Mouse (Mus musculus): ENCODE results near the gene Pagr1b. TPM values are rescaled to one million over a fixed set of nuclear protein-coding genes. Genes with fewer than 3 reads are reported as not detected.

Gene Pagr1b
- total RNA-seq, 2 experiments from 2014 or later = 3.5 to 8.3 TPM

- DNase-seq (ENCODE audit: low spot score in 2 of 2) = no peak
Observed at GRCm38 (mm10) chr7:127020031-127020430, 3.7 kb upstream of the Pagr1b start.

- DNase-seq (ENCODE audit: low spot score in 2 of 2) = no peak
Observed at GRCm38 (mm10) chr7:127019306-127019960, 3.1 kb upstream of the Pagr1b start.

DNA sequence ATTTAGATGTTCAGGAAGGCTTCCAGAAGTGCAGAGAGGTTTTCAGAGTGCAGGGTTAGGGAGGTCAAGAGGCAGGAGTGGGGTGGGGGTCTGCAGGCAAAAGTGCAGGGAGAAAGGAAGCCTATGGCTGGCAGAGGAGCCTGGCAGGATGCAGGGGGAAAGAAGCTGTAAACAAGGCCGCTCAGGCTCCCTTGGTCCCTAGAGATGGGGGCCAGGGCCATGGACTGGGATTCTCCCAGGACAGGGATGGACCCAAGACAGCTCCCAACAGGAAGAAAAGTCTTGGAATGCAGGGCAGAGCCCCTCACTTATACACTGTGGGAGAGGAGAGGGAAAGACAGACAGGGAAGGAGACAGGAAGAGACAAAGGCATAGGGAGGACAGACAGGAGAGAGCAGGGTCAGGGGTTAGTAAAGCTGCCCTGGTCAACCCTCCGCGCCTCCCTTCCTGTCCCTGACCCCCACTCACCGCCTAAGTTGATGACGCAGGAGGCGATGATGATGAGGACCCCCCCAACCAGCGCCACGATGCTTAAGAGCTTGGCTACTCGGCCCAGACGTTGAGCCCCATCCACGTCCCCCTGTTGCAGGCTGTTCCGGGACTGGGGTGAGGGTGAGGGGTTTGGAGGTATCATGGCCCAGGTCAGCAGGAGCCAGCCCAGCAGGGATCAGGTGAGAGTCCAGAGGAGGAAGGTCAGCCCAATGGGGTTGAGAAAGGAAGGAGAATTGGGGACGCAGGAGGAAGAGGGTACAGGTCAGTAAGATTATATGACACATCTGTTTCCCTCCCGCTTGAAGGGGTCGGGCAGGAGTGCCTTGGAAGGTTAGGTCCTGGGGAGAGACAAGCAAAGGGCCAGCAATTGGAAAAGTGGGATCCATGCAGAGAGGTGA, 2.4 kb upstream of the Pagr1b start:
- DNase-seq (ENCODE audit: low spot score in 2 of 2) = no peak

DNA sequence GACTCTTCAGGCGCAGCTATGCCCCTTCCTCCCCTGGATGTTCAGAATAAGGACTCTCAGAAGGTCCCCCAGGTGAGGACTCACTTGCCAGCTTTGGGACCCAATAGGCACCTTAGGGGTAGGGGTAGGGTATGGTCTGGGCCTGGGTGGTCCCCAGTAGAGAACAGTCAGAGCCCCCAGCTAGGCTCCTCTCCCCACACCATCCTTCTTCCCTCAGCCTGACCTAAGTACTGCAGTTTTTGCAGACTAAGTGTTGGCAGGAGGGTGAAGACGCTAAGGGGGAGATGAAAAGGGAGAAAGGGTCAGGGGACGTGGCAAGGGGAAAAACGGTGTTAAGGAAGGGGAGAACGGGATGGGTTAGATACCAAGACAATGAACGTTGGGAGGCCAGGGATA, 1.7 kb upstream of the Pagr1b start:
- no peak for DNase-seq (ENCODE audit: low spot score in 2 of 2)

GRCm38 (mm10) chr7:127016971-127017949, 976 bp upstream of the Pagr1b start, which contains the start of gene Pagr1a:
Gene Pagr1a, minus strand, starts transcription at chr7:127017352.
- DNase-seq (ENCODE audit: low spot score in 2 of 2) = peak; percentile 81 to 95

- peak; percentile 30 to 55 for DNase-seq (ENCODE audit: low spot score in 2 of 2)
Observed at GRCm38 (mm10) chr7:127016486-127016938, 228 bp upstream of the Pagr1b start.

DNA sequence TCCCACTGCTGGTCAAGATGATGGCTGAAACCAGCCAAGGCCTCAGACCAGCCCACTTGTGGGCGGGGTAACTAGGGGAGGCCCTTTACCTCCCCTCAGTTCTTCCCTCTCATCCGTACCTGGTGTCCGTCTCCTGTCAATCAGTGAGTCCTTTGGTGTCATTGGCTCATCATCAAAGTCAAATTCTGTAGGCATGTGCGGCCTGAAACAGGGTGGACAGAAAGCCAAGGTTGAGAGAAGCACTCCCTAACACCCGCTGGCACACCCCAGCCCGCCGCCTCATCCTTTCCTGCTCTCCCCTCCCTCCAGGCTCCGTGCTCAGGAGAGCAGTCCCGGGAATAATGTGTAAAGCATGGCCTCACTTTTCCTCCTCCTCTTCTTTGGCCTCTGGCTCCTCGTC, 203 bp downstream of the Pagr1b start:
- no peak for DNase-seq (ENCODE audit: low spot score in 2 of 2)

DNA sequence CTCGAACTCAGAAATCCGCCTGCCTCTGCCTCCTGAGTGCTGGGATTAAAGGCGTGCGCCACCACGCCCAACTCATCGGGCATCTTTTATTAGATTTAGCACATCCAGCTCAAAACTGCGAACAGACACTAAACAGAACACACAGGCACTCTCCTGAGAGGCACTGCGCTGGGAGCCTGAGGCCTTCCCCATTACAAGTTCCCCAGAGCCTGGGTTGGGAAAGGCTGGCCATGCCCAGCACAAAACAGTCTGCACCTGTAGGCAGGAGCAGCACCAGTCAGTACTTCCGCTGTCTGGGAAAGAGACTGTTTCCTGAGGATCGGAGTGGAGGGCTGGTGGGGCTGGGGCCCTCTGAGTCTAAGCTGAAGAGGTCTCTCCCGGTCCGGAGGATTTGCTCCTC, 1.3 kb downstream of the Pagr1b start:
- DNase-seq (ENCODE audit: low spot score in 2 of 2) = no peak

- DNase-seq (ENCODE audit: low spot score in 2 of 2) = peak in 1 of 2 experiments; percentile 49
Observed at GRCm38 (mm10) chr7:127014320-127014719, 2.0 kb downstream of the Pagr1b start, which contains the start of gene Mvp. Gene Mvp, minus strand, starts transcription at chr7:127014621.

DNA sequence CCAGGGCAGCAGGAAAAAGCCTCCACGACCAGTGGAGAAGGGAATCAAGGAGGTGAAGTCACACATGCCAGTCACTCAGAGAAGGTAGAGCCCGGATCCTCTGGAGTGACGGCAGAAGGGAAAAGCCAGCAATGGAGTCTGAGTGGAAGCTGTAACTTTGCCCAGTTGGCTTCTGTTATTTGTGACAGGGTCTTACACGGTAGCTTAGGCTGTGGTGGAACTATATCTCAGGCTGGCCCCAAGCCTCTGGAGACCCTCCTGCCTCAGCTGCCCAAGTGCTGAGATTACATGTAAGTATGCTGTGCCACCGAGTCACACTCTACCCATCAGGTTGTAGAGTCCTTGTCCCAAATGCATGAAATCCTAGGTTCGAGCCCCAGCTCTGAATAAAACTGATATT, 2.9 kb downstream of the Pagr1b start:
- DNase-seq (ENCODE audit: low spot score in 2 of 2) = no peak

- no peak for DNase-seq (ENCODE audit: low spot score in 2 of 2)
Observed at GRCm38 (mm10) chr7:127012845-127013244, 3.4 kb downstream of the Pagr1b start.

GRCm38 (mm10) chr7:127012374-127012773, 3.9 kb downstream of the Pagr1b start:
- DNase-seq (ENCODE audit: low spot score in 2 of 2) = no peak

- DNase-seq (ENCODE audit: low spot score in 2 of 2) = no peak
Observed at GRCm38 (mm10) chr7:127011717-127012116, 4.6 kb downstream of the Pagr1b start.

DNA sequence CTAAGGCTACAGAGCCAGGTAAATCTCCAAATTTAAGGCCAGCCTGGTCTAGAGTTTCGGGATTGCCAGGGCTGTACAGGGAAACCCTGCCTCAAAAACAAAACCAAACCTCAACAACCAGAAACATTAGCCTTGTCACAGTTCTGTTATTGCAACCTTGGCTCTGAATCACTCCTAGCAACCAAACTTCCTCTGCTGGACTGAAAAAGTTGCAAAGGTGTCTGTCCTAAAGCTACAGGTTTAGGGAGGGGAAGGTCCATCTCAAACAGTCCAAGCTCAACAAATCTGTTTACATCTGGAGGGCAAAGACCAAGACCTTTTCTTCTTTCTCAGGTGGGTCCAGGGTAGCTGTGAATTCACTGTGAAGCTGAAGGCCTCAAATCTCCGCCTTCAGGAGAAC, 5.2 kb downstream of the Pagr1b start:
- DNase-seq (ENCODE audit: low spot score in 2 of 2) = no peak

DNA sequence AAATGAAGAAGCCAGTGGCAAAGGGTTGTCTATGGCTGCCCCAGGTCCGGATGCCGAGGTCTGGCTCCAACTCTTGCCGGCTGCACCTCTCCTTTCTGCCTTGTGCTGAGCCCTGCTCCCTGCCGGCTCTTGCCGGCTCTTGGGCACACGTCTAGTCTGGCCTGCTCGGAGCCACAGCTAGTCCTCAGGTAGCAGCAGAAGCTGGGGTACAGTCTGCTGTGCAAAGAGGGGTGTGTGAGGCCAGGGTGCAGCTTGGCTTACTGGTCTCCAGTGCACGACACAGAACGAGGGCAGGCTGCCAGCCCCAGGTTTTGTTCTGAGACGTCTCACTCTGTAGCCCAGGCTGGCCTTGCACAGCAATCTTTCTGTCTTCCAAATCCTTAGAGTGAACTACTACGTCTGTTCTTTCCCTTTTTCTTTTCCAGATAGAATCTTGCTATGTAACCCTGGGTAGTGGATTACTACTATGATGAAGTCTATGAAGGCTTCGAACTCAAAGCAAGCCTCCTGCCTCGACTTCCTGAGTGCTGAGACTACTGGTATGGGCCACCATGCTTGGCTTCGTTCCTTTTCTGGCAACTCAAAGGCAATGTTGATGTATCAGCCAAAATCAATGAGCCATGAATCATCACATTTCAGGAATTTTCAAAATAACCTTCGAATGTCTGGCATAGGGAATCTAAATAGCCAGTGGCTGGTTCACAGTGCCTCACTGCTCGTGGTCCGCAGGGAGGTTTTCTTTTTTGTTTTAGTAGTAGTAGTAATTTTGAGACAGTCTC, 6.8 kb downstream of the Pagr1b start:
- no peak for DNase-seq (ENCODE audit: low spot score in 2 of 2)

- peak in 1 of 2 experiments; percentile 53 for DNase-seq (ENCODE audit: low spot score in 2 of 2)
Observed at GRCm38 (mm10) chr7:127008239-127009019, 7.9 kb downstream of the Pagr1b start.

- no peak for DNase-seq (ENCODE audit: low spot score in 2 of 2)
Observed at GRCm38 (mm10) chr7:127007313-127008024, 8.8 kb downstream of the Pagr1b start.

GRCm38 (mm10) chr7:127004122-127004875, 12.0 kb downstream of the Pagr1b start:
- no peak for DNase-seq (ENCODE audit: low spot score in 2 of 2)
